Mouse (Mus musculus) v-Abl transformed pro-B cells (cell line): ENCODE data around the gene Eif3d.

Experiments used
- in situ Hi-C, 2 experiments: fragments of 400-800 bp; cut with MboI; formaldehyde crosslinking; loops; one replicate each; pipeline ENCODE4 v1.15.1; 2025; ENCODE audit not compliant: unreplicated experiment in 2 of 2

Eif3d gene

DNA sequence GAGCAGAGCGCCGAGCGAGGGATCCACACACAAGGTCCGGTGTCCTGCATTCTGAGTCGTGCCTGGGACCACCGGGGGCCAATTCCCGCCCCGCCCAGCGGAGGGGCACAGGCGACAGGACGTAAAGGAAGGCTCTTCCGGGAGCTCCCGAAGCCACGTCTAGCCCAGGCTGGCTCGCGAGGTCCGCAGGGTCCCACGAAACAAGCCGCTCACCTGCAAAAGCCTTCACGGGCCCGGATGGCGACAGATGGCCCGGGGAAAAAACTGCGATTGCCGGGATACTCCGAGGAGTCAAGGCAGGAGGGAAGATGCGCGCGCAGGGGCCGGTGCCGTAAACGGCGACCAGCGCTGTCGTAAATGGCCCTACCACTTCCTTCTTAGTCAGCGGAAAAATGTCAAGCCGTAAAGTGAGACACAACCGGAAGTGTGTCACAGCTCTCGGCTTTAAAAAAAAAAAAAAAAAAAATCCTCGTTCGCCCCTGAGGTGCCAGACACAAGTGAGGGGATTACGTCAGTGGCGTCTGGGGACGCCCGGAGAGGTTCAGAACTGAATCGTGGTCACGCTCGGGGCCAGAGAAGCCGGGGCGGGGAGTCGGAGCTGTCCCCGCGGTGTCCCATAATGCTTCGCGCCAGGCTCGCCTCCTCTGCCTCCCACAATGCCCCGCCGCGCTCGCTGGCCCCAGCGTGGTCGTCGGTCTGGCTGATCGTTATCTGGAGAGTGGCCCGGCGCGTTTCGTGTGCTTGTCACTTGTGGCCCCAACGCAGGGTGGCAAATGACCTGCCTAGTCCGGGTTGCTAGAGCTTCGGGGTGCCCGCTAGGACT lies at the start of gene Eif3d:
Gene Eif3d (minus strand): TSS at position 344 of the 823 bp plus-strand sequence.
- in situ Hi-C loops, result loop anchor here (5.0 to 10.0 kb wide), 4 partner anchors 38 to 564 kb away; partner anchors contain the start of genes C1qtnf6 (in 1 of the 2) and Ncf4 (in 1 of the 2)

DNA sequence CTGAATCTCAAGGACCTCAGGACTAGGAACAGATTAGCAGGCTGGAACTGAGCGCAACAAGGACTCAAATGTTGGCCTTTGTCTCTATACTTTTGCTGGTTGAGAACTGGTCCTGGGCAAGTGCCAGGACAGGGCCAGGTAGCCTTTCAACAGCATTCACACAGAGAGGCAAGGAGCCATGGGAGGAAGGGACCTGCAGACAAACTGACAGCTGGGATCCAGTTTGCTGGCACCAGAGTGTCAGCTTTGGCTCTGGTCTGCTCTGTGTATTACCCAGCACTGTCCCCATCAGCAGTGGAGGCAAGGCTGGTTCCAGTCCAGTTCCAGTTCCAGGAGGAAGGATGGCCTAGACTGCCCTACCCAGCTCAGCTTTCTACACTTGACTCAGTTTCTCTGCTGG lies 43.4 kb upstream of the Eif3d start:
- in situ Hi-C loops, result loop anchor here (25.0 kb wide), 2 partner anchors 577 to 798 kb away; partner anchors contain the start of genes Apol7b (in 1 of the 2) and Card10 (in 1 of the 2)

DNA sequence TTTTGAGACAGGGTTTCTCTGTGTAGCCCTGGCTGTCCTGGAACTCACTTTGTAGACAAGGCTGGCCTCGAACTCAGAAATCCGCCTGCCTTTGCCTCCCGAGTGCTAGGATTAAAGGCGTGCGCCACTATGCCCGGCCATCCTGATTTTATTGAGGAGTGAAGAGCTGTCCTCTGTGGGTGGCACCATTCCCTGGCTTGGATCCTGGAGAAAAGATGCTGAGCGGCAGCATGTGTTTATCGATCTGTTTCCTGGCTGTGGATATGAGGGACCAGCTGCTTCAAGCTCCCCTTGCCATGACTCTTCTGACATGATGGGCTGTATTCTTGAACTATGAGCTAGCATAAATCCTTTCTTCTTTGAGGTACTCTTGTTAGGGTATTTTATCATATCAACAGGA lies 37.6 kb upstream of the Eif3d start:
- in situ Hi-C loops, result loop anchor here (25.0 kb wide), 2 partner anchors 571 to 804 kb away; partner anchors contain the start of genes Apol7b (in 1 of the 2) and Card10 (in 1 of the 2)

DNA sequence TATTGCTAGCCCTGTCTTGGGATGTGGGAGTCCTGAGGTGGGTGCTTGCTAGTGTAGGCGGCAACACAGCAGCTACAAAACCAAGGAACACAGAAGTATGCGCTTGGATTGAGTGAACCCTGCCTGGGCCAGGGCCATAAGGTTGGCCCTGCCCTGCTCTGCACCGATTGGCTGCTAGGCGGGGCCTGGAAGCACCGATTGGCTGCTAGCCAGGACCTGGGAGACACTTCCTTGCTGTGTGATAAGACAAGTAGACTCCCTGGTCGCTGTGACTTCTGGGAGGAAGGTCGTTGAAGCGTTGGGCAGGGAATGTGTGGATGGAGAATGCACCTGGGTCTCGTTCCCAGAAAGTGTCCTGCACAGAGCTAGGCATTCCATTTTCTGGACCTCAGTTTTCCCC lies 33.3 kb upstream of the Eif3d start:
- in situ Hi-C loops, result loop anchor here (25.0 kb wide), 2 partner anchors 567 to 808 kb away; partner anchors contain the start of genes Apol7b (in 1 of the 2) and Card10 (in 1 of the 2)

DNA sequence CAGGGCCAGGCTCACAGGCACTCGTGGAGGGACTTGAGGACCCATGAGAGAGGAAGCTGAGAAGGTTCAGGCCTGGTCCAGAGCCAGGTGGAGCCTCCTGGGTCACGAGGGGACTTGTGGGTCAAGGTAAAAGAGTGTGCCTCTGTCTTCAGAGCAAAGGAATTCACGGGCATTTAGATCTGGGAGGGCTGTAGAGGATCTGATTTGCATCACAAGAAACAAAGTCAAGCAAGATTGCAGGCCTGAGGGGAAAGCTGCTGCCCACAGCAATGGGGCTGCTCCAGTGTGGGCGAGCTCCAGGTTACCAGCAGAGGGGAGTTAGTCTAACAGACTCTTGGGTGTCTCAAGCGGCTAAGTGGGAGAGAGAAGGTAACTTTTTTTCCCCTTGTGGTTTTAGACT lies 30.8 kb upstream of the Eif3d start:
- in situ Hi-C loops, result loop anchor here (25.0 kb wide), 2 partner anchors 564 to 811 kb away; partner anchors contain the start of genes Apol7b (in 1 of the 2) and Card10 (in 1 of the 2)

DNA sequence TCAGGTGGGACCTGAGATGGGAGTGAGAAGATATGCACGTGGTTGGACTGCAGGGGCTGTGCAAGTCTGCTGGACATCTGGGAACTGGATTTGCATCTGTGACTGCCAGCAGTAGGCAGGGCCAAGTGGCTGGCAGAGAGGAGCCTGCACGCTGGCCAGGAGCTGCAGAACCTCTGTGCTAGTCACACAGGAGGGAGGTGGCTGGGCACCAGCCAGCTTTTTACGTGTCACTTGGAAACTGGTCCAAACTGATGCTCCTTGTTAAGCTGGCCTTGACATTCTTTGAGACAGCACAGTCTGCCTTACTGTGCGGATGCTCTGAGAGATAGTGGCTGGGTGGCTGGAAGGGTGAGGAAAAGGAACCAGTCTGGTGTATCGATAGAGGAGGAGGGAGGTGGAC lies 17.9 kb upstream of the Eif3d start:
- in situ Hi-C loops, result loop anchor here in 1 of 2 experiments (10.0 kb wide), 1 partner anchor 376 kb away; no protein-coding TSS in a partner anchor

DNA sequence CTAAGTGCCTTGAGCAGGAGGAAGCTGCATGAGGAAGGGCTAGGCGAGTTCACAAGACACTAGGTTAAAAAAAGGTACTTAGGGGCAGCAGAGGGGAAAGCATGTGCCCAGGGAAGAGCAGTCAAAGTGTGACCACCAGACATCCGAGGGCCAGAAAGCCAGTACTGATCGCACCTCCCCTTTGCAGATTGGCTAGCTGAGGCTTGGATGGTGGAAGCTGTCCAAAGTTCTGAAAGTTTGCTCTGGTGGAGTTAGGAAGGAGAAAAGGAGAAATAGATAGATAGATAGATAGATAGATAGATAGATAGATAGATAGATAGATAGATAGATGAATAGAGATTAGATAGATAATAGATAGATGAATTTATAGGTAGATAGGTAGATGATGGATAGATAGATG lies 12.8 kb upstream of the Eif3d start:
- in situ Hi-C loops, result loop anchor here (5.0 to 10.0 kb wide), 2 partner anchors 381 to 384 kb away; no protein-coding TSS in a partner anchor

DNA sequence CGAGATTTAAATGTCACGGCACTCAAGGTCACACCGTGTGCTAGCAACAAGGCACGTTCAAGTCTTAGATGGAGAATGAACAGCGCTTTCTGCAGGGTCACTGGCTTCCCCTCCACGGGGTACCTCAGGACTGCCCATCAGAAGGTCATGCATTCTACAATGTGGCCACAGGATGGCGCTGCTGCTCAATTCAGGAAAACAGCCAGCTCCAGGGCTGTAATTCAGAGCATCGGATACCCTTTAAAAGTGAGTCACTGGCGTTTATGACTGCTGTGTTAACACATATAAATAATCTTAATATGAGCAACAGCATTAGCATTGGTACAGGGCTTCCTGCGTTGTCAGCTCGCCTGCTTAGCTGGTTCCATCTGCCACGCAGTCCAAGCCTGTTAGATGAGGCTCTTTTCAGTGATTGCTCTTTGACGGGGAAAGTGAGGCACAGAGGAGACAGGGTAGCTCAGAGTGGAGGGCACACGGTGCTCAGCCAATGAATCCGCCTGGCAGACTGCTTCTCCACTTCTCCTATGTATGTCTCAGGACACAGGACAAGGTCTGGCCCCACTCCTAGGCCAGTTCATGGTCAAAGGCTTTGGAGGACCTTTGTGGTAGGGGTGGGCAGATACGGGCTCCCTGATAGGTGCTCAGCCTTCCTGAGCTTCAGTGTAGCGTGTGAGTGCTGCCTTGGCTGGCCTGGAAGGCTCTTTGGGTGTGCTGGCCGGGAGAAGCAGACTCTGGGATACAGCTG lies 11.8 kb upstream of the Eif3d start:
- in situ Hi-C loops, result loop anchor here (5.0 to 10.0 kb wide), 2 partner anchors 382 to 385 kb away; no protein-coding TSS in a partner anchor

DNA sequence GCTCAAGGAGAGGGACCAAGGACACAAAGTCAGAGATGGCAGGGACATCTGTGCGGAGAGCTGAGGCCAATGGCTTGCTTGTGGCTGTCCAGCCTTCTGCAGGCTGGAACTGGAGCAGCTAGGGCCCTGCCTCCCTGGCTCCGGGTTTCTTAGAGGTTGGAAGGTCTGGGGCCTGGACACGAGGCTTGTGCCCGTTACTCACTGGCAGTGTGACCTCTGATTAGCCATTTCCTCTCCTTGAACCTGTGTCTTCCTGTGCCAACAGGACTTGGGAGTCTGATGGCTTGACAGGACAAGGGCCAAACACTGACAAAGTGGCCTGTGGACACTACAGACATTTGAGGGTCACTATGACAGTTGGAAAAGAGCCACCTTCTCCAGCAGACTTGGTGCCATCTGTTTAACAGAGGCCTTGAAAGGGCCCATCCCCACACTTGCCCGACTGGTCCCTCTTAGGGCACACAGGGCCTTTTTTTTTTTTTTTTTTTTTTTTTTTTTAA lies 10.6 kb upstream of the Eif3d start:
- in situ Hi-C loops, result loop anchor here (5.0 to 10.0 kb wide), 2 partner anchors 384 to 386 kb away; no protein-coding TSS in a partner anchor

DNA sequence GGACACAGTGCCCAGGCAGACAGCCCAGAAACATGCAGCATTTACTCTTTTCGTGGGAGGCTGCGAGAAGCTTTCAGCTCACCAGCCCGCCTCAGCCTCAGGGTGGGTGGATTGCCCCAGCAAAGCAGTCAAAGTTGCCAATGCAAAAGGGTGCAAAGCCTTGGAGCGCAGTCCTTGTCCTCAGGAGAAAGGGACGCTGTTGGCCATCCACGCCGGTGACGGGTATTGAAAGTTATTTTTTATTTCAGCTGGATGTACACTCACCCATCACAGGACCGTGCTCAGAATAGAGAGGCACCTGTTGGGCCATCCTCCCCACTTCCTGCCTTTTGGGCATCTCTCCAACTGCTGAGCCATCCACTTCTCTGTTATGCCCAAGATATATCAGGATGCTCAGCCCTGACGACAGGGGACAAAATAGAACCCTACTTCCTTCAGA lies 8.8 kb upstream of the Eif3d start:
- in situ Hi-C loops, result loop anchor here in 1 of 2 experiments (10.0 kb wide), 3 partner anchors 185 to 555 kb away; partner anchors contain the start of genes C1qtnf6 and Ncf4

DNA sequence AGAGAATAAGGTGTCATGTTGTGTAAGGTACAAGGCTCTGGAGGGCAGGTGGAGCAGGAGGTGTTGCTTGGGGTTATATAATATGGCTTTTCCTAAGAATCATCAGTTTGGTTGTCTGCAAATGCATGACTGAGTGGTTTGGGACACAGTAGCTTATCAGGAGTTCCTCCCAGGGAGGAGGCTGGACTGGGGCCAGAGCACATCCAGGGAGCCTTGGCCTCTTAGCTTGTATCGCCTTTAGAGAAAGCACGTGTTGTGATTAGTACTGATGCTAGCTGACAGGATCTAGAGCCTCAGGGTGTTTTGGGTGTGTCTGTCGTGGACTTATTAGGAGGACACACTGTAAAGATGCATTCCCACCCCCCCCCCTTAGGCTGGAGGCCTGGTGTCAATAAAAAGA lies 7.0 kb upstream of the Eif3d start:
- in situ Hi-C loops, result loop anchor here in 1 of 2 experiments (10.0 kb wide), 3 partner anchors 187 to 557 kb away; partner anchors contain the start of genes C1qtnf6 and Ncf4

DNA sequence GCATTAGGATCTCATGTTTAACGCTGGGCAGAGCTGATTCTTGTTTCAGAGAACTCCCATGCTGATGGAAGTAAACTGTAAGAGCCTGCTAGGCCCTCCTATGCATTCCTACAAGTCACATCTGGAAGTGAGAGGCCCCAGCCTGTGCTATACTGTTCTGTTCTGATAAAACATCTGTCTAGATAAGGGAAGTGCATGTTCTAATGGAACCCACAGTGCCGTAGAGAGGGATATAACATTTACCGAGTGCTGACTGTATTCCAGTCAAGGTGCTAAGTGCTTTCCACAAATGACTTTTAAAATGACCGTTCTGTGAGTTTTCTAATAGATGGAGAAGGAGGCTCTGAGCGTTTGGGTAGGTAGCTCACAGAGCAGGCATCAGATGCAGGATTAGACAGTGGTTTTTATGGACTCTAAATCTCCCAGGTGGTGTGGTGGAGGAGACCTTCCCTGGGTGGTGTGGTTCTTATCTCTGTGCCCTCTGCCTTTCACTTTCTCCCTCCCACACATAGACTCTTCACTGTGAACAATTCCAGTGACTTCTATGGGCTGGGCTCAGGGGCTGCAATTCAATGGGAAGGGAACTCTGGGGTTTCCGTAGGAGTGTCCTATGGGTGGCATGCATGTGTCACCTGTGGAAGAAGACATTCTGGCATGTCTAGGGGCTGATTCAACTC lies 3.7 kb upstream of the Eif3d start:
- in situ Hi-C loops, result loop anchor here (5.0 to 10.0 kb wide), 4 partner anchors 42 to 560 kb away; partner anchors contain the start of genes C1qtnf6 (in 1 of the 2) and Ncf4 (in 1 of the 2)

DNA sequence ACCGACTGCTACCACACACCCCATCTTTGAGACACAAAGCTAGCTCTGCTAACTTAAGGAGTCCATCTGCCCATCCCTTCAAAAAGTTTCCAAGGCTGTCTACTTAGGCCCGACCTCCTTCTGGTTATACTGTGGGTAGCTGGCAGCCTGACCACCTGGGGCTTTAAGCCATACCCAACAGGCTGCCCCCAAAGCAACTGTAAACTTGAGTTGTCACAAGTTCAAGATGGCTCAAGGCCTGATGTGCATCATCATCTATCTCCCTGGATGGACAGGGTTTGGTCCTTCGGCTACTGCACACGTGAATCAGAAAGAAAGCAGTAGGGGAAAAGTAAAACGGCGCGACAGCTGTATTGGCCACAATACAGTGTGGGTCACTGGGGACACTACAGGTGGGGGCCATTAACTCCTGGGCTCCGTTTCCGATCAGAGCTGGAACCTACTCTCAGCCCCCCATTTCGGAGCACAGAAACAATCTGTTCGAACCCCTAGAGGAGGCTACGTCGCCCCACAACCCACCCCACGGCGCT lies 608 bp downstream of the Eif3d start:
- in situ Hi-C loops, result loop anchor here (5.0 to 10.0 kb wide), 4 partner anchors 38 to 565 kb away; partner anchors contain the start of genes C1qtnf6 (in 1 of the 2) and Ncf4 (in 1 of the 2)

DNA sequence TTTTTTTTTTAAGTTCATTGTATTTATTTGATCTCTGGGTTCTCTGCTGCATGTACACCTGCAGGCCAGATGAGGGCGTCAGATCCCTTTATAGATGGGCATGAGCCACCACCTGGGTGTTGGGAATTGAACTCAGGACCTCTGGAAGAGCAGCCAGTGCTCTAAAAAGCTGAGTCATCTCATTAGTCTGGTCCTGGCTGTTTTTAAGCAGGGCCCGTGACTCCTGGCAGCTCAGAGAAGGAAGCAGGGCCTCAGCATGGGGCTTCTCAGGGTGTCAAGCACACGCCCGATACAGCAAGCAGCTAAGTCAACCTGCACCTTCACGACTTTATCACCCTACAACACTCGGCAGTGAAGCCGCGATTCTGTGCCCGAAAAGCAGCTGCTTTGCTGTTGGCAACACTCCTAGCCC lies 5.5 kb downstream of the Eif3d start:
- in situ Hi-C loops, result no loop called here

DNA sequence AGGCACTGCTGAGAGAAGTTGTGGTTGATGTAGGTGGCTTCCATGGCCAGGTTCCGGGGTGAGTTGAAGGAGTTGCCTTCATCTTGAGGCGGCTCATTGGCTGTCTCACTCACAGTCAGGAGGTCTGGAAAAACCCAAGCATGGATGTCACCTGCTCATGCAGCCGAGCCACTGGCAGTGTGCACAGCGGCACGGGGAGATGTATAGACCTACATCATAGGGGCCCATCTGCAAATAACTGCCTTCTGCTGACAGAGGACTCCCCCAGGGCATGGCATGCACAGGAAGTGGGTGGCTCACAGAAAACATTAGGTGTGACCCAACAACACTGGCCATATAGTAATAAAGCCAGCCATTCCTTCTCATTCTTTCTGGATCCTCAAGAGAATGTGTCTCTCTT lies 8.2 kb downstream of the Eif3d start:
- in situ Hi-C loops, result no loop called here

DNA sequence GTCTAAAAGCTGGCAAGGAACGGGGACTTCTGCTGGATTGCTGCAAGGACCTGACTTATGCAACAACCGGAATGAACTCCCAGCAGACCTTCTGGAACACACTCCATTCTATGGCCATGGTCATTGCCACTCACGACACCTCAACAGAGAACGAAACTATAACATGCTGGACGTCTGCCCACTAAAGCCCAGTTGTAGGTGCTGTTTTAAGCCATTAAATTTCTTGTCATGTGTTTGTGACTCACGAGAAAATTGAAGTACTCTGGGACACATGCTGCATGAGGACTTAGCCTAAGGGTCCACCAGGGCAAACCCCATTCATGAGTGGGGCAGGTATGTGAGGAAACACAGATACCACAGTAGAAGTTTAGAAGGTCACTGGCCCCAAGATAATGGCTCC lies 9.9 kb downstream of the Eif3d start:
- in situ Hi-C loops, result no loop called here

DNA sequence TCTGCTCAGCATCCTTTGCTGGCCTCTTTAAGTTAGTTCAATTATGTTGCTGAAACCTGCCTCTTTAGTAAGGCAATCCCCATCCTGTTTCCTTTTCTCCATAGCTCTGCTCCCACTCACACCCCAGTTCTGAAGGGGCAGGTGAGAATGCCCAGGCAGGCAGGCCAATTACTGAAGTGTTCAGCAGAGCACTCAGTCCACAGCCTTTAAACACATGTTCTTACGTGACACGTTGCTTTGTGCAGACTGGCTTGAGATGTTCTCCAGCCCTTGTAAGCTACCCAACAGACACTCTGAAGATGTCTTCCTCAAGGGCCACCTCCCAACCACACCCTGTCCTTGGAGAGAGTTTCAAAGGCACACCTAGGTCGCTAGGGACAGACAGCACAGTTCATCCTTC lies 12.5 kb downstream of the Eif3d start:
- in situ Hi-C loops, result no loop called here

DNA sequence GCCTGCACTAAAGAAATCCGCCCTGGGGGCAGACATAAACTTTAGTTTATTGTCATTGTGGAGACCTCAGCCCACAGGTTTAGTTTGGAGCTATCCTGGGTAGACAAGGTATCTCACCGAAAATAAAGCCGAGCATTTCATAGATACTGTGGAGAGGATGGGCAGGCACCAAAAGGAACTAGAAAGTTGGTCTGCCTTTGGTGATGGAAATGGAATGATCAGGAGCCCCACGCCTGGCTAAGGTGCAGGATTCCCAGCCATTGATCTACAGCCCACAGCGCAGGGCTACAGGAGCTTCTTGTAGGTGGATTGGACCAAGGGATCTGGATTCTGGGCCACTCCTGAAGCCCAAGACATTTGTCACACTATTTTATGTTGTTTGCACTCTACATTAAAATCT lies 13.0 kb downstream of the Eif3d start:
- in situ Hi-C loops, result no loop called here

DNA sequence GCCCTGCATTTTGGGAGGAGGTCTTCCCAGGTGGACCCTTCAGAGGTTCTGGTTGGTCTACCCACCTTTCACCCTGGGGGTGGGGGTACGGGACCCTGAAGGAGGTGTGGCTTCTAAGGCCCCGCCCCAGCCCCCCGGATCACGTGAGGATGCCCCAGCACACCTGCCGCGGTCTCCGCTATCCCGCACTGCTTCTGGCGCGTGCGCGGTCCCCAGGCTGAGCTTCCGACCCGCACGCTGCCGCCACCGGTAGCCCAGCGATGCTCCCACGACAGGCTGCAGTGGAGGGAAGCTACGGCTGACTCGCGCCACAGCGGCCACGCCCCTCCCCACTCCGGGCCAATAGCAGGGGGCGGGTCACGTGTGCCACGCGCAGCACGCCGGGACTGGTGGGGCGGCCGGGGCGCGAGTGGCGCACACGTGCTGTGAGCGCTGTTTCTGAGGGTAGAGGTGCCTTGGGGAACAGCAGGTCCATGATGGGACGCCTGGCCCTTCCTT lies 14.2 kb downstream of the Eif3d start, which contains the start of gene Foxred2:
Gene Foxred2 (minus strand): TSS at position 319 of the 498 bp plus-strand sequence.
- in situ Hi-C loops, result no loop called here
